Mouse (Mus musculus) stomach, postnatal 0 days (tissue): ENCODE results near the gene Dnaaf5.

Experiments
- CTCF ChIP-seq: IDR thresholded peaks from 2 replicates; pipeline ENCODE4 v1.5.1; 2016; ENCODE audit warnings: antibody characterized with exemption, low read depth, mild to moderate bottlenecking, moderate library complexity
- EP300 ChIP-seq: optimal IDR thresholded peaks from 2 replicates; pipeline ENCODE3; 2016; ENCODE audit warnings: antibody characterized with exemption

GRCm38 (mm10) chr5:139110140-139110855 is 39.7 kb upstream of the Dnaaf5 start:
- TF ChIP-seq CTCF: 0 out of 2 replicates have a peak, but pooled peaks have one; percentile 2
- no peak for TF ChIP-seq EP300
